Mouse (Mus musculus) gastrocnemius, adult 2 months (tissue): ENCODE data around the gene 1700025C18Rik. TPM values are rescaled to one million over a fixed set of nuclear protein-coding genes. Genes with fewer than 3 reads are reported as not detected.
A peak's percentile ranks its signal among the peaks of the same experiment; 100 is the strongest.

Source experiments
- DNase-seq: peaks from one replicate; pipeline ENCODE4 v3.0.0; 2022
- H3K27ac ChIP-seq: fragments of 200-600 bp; 2 replicates; pipeline ENCODE4 v1.8.1; 2022; ENCODE audit warnings: mild to moderate bottlenecking
- H3K4me3 ChIP-seq: fragments of 200-600 bp; 2 replicates; pipeline ENCODE4 v1.8.1; 2022; ENCODE audit warnings: mild to moderate bottlenecking, moderate library complexity
- CTCF ChIP-seq: fragments of 200-600 bp; IDR thresholded peaks from 2 replicates; pipeline ENCODE4 v1.8.1; 2022; ENCODE audit warnings: antibody characterized with exemption, mild to moderate bottlenecking, moderate library complexity
- intact Hi-C: fragments of 180-260 bp; cut with DNase I; formaldehyde crosslinking; loops from one replicate; pipeline ENCODE4 v1.15.1; 2025
- total RNA-seq, 2 experiments: library from RNA; stranded (reverse); gene quantifications; 2 replicates each; pipeline ENCODE4 v1.2.3; 2021

1700025C18Rik gene
- total RNA-seq, 2 experiments from 2014 or later = not detected

DNA sequence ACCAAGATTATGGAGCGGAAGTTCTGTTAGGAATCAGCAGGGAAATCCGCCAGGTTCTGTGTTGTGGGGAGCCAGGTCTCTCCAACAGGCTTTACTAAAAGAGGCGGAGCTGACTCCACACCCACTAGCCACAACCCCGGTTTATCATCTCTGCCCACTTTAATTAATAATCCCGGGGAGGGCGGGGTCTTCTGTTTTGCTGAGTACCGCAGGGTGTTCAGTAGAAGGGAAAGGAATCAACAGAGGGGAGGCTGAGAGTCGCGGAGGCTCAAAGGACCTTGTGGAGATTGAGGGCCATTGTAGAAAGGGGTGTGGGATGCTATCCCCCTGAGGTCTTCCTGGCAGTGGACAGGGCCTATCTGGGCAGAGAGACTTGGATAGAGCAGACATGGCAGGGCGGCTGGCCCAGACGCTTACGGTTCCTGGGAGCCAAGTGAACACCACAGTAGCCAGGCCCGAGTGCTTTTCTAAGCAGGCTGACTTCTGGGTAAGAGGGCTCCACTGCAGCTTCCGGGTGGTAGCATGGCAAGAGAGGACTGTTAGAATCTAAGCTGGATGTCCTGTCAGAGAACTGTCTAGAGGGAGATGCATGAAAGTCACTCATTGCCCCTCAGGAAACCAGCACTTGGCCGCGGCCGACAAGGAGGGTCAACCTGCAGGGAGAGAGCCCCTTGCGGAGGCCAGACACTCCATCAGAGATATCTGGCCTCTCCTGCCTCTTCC lies 39.6 kb downstream of the 1700025C18Rik start:
- Histone ChIP-seq H3K4me3 (no peak overlapping the region), H3K27ac (no peak overlapping the region)
- no peak for TF ChIP-seq CTCF
- no peak for DNase-seq
- intact Hi-C loops = no loop called here

DNA sequence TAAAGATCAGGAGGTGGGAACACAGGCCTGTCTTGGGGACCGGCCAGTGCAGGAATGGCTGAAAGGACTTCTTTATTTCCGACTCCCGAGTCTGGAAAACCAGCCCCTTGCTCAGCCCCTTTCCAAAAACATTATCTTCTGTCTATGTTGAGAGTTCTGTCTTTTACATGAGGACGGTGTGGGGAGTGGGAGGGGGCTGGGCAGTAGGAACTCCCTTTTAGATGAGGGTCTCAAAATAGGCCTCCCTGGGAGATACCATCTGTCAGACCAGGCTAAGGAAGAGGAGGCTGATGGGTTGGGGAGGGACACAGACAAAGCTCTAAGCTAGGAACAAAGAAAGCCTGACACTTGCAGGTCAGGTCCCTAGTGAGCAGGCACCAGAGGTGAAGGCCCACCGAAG lies 41.5 kb downstream of the 1700025C18Rik start:
- no peak for DNase-seq
- no peak for TF ChIP-seq CTCF
- Histone ChIP-seq H3K27ac (no peak overlapping the region), H3K4me3 (no peak overlapping the region)
- intact Hi-C loops = no loop called here

DNA sequence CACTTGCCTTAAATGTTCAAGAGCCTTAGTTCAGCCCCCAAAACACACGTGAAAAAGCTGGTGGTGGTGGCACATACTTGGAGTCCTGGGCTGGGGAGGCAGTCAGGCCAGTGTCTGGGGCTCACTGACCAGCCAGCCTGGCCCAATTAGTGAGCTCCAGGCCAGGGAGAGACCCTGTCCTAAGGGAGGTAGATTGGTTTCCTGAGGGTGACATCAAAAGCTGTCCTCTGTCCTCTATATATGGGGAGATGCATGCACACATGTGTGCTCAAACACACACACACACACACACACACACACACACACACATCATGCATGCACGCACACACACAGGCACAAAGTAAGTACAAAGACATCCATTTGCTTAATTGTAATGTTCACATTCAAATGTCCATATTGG lies 46.8 kb downstream of the 1700025C18Rik start:
- DNase-seq = no peak
- H3K27ac ChIP-seq = no peak overlapping the region
- no peak overlapping the region for H3K4me3 ChIP-seq
- intact Hi-C loops = no loop called here
- no peak for TF ChIP-seq CTCF

DNA sequence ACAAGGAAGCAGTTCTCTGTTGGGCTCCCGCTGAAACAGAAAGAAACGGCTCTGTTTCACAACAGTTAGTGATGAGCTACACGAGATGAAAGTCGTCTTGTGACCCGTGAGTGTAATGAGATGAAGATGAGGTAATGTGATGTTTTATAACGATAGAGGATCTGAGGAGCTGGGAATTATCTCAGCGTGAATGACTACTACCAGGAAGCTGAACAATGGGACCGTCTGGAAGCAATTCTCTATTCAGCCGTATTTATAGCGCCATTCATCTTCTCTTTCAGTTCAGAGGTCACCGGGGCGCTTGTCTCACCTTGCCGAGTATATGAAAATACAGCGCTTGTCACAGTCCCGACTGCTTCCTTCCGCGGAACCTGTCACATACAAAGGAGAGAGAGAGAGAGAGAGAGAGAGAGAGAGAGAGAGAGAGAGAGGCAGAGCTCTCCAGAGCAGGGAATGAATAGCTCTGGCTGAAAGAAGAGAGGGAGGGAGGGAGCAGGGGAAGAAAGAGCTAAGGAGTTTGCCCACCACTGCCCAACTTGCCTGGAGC lies 47.4 kb downstream of the 1700025C18Rik start:
- intact Hi-C loops = no loop called here
- H3K4me3 ChIP-seq = no peak overlapping the region
- no peak for DNase-seq
- no peak for TF ChIP-seq CTCF
- H3K27ac ChIP-seq = no peak overlapping the region

DNA sequence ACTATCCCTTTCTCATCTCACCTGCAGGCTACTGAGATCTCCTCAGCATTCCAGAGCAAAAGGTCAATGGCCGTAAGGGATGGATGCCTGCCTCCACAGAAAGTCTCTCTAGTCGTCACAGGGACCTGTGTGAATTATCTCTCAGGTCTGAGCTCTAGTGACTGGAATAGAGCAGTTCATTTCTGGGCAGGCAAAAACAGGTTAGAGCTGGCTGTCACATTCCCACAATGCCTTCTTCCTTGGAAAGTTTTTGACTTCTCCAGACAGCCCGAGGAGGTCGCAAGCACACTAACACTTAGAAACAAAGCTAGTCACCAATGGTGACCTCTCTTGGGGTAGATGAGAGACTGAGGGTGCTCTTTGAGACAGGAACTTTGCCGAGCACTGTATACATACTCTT lies 48.4 kb downstream of the 1700025C18Rik start:
- Histone ChIP-seq H3K4me3 (no peak overlapping the region), H3K27ac (no peak overlapping the region)
- no peak for TF ChIP-seq CTCF
- intact Hi-C loops = no loop called here
- DNase-seq = no peak

DNA sequence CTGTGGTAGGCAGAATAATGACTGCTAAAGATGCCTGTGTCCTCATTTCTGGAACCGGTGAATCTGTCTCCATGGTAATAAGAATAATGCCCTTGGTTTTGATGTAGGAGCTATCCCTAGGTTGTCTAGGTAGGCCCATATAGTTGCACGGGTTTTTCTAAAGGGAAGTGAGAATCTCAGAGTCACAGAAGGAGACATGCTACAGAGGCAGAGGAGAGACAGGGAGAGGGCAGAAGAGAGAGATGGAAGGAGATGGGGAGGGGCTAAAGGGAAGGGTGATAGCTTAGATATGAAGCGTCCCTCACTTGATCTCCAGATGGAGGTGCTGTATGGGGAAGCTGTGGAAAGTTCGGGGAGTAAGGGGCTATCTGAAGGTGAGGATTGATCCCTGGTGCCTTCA lies 53.1 kb downstream of the 1700025C18Rik start:
- no peak for TF ChIP-seq CTCF
- no peak overlapping the region for H3K4me3 ChIP-seq
- intact Hi-C loops = loop anchor here (5.0 kb wide), 1 partner anchor 110 kb away; no protein-coding TSS in a partner anchor

DNA sequence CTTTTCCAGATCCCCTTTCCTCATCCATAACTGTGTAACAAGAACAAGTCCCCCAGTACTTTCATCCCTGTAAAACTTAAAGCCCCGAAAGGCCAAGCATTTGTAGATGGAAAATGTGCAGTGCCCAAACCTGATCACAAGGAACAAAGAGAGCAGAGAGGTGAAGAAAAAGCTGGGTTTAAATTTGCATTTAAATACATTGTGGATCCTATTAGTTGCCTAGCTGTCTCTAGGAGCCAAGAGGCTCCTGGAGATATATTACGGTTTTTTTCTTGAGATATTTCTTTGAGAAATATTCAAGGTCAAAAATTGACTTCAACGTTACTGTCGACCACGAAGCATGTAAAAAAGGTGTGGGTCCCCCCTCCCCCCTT lies 55.5 kb downstream of the 1700025C18Rik start:
- Histone ChIP-seq H3K4me3 (peak overlapping the region; percentile 92), H3K27ac (peak overlapping the region; percentile 95)
- no peak for DNase-seq
- intact Hi-C loops = loop anchor here (5.0 kb wide), 1 partner anchor 108 kb away; no protein-coding TSS in a partner anchor
- no peak for TF ChIP-seq CTCF

More for the DNA sequence above, 53.1 kb downstream of the 1700025C18Rik start:
- DNase-seq = no peak
- H3K27ac ChIP-seq = no peak overlapping the region

DNA sequence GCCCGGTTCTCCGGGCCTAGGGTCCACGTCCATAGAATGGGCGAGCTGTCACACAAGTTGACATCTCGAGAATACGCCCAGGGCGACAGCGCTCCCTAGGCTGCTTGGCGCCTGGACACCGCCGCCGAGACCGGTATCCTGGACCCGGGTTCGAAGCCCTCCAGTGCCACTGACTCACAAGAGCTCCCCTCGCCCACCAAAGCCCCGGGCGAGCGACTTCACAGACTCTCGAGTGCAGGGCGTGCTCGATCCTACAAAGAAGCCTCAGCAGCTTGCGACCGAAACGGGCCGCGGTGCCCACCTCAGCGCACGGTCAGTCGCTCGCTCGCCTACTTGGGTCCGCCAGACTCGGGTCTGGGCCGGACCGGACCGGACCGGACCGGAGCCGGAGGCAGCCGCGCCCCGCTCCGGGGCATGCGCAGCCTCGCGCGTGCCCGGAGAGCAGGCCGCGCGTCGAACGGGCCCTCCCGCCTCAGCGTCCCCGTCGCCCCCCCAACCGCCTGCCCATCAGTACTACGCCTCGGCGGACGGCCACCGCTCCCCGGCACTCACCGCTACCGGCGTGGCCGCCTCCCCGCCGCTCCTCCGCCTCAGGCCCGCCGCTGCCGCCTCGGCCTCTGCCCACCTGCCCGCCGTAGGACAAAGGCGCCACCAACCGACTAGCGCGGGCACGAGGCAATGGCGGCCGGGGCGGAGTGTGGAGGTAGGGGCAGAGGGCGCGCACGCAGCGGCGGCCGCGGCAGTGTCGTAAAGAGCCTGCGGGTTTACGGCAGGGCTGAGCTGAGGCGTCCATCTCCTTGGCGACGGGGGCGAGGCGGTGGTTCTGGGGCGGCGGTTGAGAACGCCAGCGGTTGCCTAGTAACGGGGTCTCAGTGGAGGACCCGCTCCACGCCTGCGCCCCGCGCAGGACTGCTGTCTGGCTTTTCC lies 56.2 kb downstream of the 1700025C18Rik start, which contains the start of gene Ncoa5:
Gene Ncoa5 (minus strand): TSS at position 737 of the 927 bp plus-strand sequence.
- Histone ChIP-seq H3K27ac (peak within 1 kb of the TSS; percentile 95), H3K4me3 (peak within 1 kb of the TSS; percentile 92)
- intact Hi-C loops = loop anchor here (5.0 kb wide), 2 partner anchors 72 to 107 kb away; partner anchors contain the start of gene Slc12a5
- TF ChIP-seq CTCF = peak; percentile 32; the same call in 1 of the 2 replicates
- DNase-seq = peak; percentile 99

DNA sequence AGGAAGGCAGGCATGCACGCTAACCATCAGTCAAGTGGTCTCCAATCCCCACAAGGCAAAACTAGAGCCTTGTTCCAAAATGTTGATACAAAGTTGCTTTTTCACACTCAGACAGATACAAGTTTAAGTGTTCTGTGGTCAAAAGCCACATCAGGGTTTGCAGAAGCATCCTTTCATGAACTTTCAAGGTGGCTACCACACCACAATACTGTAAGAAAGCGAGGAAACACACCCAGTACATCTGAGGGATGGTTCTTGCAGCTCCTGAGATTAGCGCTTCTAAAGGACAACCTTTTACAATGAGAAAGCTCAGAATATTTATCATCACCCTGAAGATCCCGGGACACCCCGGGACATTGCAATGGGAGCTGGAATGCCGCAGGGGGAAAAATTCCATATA lies 57.2 kb downstream of the 1700025C18Rik start:
- intact Hi-C loops = loop anchor here (5.0 kb wide), 1 partner anchor 71 kb away; the partner anchor contains the start of gene Slc12a5
- DNase-seq = no peak
- TF ChIP-seq CTCF = no peak
- H3K4me3 ChIP-seq = peak overlapping the region; percentile 92
- H3K27ac ChIP-seq = no peak overlapping the region; the same call in 1 of the 2 replicates

DNA sequence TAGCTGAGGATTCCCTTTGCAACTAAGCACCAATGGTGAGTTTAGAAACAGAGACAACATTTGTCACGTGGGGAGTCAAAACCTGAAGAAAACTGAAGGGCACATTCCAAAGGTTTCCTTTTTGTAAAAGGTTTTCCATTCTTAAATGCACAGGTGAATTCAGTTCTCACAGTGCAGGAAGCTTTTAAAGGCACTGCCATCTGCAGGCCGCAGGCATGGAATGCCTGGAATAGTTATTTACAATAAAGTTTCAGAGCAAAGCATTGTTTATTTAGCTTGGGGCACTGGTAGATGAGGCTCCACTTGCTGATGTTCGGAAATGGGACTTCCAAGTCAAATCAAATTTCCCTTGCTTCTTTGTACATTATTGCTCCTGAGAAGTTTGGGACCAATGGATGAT lies 58.0 kb downstream of the 1700025C18Rik start:
- TF ChIP-seq CTCF = peak; percentile 36

More for the DNA sequence above, 58.0 kb downstream of the 1700025C18Rik start:
- intact Hi-C loops = loop anchor here (5.0 kb wide), 1 partner anchor 70 kb away; the partner anchor contains the start of gene Slc12a5
- no peak for DNase-seq
- Histone ChIP-seq H3K27ac (no peak overlapping the region), H3K4me3 (no peak overlapping the region)

Other genes starting within 250 kb of the 1700025C18Rik start
- 10 to 100 TPM; 11.4 to 20.1 TPM for gene Pltp, start 233.0 kb downstream of the 1700025C18Rik start, total RNA-seq
- 10 to 100 TPM; 25.6 TPM for gene Pcif1, start 211.4 kb downstream of the 1700025C18Rik start, total RNA-seq
- gene Zfp335, start 179.0 kb downstream of the 1700025C18Rik start, total RNA-seq = 10 to 100 TPM in 1 of 2 experiments, 1 to 10 TPM in 1; 9.7 to 10.5 TPM
- 1 to 10 TPM in 1 of 2 experiments, under 1 TPM in 1; 0.46 to 1.1 TPM for gene Mmp9, start 150.0 kb downstream of the 1700025C18Rik start, total RNA-seq
- under 1 TPM; 0.36 to 0.53 TPM for gene Slc12a5, start 129.9 kb downstream of the 1700025C18Rik start, total RNA-seq
- gene Ncoa5, start 55.9 kb downstream of the 1700025C18Rik start, total RNA-seq = 10 to 100 TPM; 13.2 to 14.6 TPM
- under 1 TPM; 0.69 to 0.75 TPM for gene Cd40, start 35.1 kb downstream of the 1700025C18Rik start, total RNA-seq
- under 1 TPM; 0.36 to 0.64 TPM for gene Cdh22, start 144.1 kb upstream of the 1700025C18Rik start, total RNA-seq
- 10 to 100 TPM; 19.6 to 20.6 TPM for gene Slc35c2, start 197.1 kb upstream of the 1700025C18Rik start, total RNA-seq
- gene Elmo2, start 235.7 kb upstream of the 1700025C18Rik start, total RNA-seq = 10 to 100 TPM; 12.8 to 15.0 TPM